Mouse (Mus musculus) limb, embryonic 13.5 days (tissue): ENCODE data around the gene Iqgap3. TPM values are rescaled to one million over a fixed set of nuclear protein-coding genes. Genes with fewer than 3 reads are reported as not detected.

Experiments used
- ATAC-seq: fragments of 200-750 bp; cut with Nextera tagmentation; 2 replicates; pipeline ENCODE4 v1.8.0; 2017; ENCODE audit warnings: low read depth, moderate number of reproducible peaks, moderate TSS enrichment; ENCODE audit not compliant: low FRiP score
- H3K27ac ChIP-seq: fragments of 300-500 bp; sonication (generic); 2 replicates; pipeline ENCODE4 v1.5.1; 2015; ENCODE audit warnings: inconsistent platforms, mild to moderate bottlenecking, moderate library complexity
- H3K27me3 ChIP-seq: fragments of 300-500 bp; sonication (generic); 2 replicates; pipeline ENCODE4 v1.6.1; 2015; ENCODE audit warnings: mild to moderate bottlenecking, inconsistent platforms
- H3K36me3 ChIP-seq: fragments of 300-500 bp; sonication (generic); 2 replicates; pipeline ENCODE4 v1.6.1; 2015; ENCODE audit warnings: inconsistent platforms, mild to moderate bottlenecking, moderate library complexity
- H3K4me1 ChIP-seq: fragments of 300-500 bp; sonication (generic); 2 replicates; pipeline ENCODE4 v1.6.1; 2015; ENCODE audit warnings: inconsistent platforms
- H3K4me2 ChIP-seq: fragments of 300-500 bp; sonication (generic); replicated peaks from 2 replicates; pipeline ENCODE4 v1.6.1; 2015; ENCODE audit warnings: inconsistent platforms, mild to moderate bottlenecking, moderate library complexity
- H3K4me3 ChIP-seq: fragments of 300-500 bp; sonication (generic); 2 replicates; pipeline ENCODE4 v1.5.1; 2015; ENCODE audit warnings: moderate library complexity, mild to moderate bottlenecking, inconsistent platforms
- H3K9ac ChIP-seq: fragments of 300-500 bp; sonication (generic); 2 replicates; pipeline ENCODE4 v1.6.1; 2015; ENCODE audit warnings: mild to moderate bottlenecking, inconsistent platforms
- H3K9me3 ChIP-seq: fragments of 300-500 bp; sonication (generic); 2 replicates; pipeline ENCODE4 v1.6.1; 2016; ENCODE audit warnings: inconsistent platforms
- WGBS: fragments of 180-500 bp; shearing (Covaris S2); methylation state at CpG from one replicate; pipeline ENCODE4 v1.1.7; 2015; 5-methylcytosine and 5-hydroxymethylcytosine counted together
- polyA plus RNA-seq: library from polyadenylated mRNA; unstranded; fragments of >200 nt; fragmentation: Nextera tagmentation; extraction: Ambion mirVana; gene quantifications from 2 replicates; pipeline ENCODE4 v1.2.1, GENCODE M21; 2015

The Iqgap3 gene
- polyA plus RNA-seq, 1 experiment from 2014 or later = 20.6 TPM

DNA sequence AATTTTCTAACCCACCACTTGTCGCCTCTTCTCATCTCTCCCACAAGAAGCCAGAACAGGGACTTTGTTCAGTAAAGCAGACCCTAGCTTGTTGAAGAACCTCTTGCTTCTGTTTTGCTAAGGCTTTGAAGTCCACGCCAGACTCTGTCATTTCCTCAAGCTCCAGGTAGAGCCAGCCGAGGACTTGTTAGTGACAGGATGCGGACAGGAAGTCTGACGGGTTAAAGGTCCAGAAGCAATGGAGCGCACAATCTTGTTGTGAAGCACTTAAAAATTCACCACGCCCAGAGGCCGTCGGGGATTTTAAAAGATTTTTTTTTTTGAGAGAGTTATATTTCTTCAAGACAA, 59.6 kb downstream of the Iqgap3 start:
- Histone ChIP-seq H3K9ac (0 out of 2 replicates have a peak overlapping the region, but pooled peaks have one; percentile 50), H3K36me3 (no peaks in the 10 kb centered on the region), H3K4me2 (peak overlapping the region; percentile 98), H3K27me3 (no peaks in the 10 kb centered on the region), H3K27ac (peak overlapping the region; percentile 99), H3K9me3 (no peaks in the 10 kb centered on the region), H3K4me1 (peaks cover 71% of the 10 kb centered on the region), H3K4me3 (peak overlapping the region; percentile 96)
- ATAC-seq = no peak
- WGBS = 5% methylated on average over 9 of the region's 9 CpGs

DNA sequence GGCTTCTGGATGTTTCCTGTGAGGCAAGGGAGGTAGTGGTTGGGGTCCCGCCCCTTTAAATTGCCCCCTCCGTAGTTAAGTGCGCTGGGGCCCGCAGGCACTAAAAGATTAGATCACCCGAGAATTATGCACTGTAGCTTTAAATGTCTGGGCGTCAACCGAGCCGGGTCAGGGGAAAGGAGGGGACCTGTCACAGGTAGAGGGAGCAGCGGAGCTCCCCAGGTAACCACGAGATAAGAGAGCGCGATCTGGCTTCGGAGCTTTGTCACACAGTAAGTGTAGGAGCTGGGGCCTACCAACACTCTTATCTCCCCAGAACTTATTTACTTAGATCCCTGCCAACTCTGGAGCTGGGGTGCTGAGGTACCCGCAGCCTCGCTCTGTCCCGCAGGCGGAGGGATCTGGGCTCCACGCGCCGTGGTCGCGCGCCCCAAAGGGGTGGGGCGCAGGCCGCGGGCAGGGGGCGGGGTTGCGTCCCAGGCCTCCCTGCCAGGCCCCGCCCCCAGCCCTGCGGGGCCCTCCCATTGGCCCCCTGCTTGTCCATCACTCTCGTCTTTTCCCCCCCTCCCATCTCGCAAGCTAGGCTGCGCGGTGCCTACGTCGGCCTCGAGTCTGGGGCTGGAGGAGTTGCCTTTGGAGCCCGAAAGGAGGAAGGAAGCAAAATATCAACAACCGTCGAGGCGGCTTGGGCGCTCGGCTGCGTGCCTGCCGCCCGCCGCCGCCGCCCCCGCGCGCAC, 60.2 kb downstream of the Iqgap3 start, which contains the start of gene Mef2d:
TSS of gene Mef2d (plus strand) at position 586 of the 737 bp plus-strand sequence.
- under 1% methylated on average over 52 of the region's 52 CpGs for WGBS
- peak within 1 kb of the TSS; percentile 92 for H3K9ac ChIP-seq
- no peaks in the 10 kb centered on the region for H3K27me3 ChIP-seq
- peak within 1 kb of the TSS; percentile 99 for H3K27ac ChIP-seq
- H3K36me3 ChIP-seq = no peaks in the 10 kb centered on the region
- peaks cover 76% of the 10 kb centered on the region for H3K4me1 ChIP-seq
- no peaks in the 10 kb centered on the region for H3K9me3 ChIP-seq
- ATAC-seq = peak; percentile 84
- peak within 1 kb of the TSS; percentile 96 for H3K4me3 ChIP-seq
- peak within 1 kb of the TSS; percentile 98 for H3K4me2 ChIP-seq

DNA sequence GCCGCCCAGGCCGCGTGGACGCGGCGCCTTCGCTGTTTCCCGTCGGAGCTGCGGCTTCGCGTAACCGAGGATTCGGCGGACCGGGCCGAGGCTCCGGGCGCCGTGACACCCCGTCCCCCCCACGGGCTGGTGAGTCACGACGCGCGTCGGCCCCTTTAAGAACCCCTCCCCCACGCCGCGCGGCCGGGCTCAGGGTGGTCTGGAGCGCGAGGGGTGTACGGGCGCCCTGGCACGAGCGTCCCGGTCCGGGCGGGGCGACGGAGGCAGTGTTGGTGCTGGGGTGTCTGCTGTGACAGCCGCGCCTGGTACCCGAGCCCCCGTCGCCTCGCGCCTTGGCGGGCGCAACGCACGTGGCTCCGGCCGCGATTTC, 60.8 kb downstream of the Iqgap3 start:
- Histone ChIP-seq H3K4me1 (peaks cover 76% of the 10 kb centered on the region), H3K9me3 (no peaks in the 10 kb centered on the region), H3K4me2 (peak overlapping the region; percentile 98), H3K27me3 (no peaks in the 10 kb centered on the region), H3K36me3 (no peaks in the 10 kb centered on the region), H3K27ac (peak overlapping the region; percentile 99), H3K4me3 (peak overlapping the region; percentile 96), H3K9ac (peak overlapping the region; percentile 92)
- WGBS = under 1% methylated on average over 57 of the region's 57 CpGs
- ATAC-seq = peak; percentile 21

DNA sequence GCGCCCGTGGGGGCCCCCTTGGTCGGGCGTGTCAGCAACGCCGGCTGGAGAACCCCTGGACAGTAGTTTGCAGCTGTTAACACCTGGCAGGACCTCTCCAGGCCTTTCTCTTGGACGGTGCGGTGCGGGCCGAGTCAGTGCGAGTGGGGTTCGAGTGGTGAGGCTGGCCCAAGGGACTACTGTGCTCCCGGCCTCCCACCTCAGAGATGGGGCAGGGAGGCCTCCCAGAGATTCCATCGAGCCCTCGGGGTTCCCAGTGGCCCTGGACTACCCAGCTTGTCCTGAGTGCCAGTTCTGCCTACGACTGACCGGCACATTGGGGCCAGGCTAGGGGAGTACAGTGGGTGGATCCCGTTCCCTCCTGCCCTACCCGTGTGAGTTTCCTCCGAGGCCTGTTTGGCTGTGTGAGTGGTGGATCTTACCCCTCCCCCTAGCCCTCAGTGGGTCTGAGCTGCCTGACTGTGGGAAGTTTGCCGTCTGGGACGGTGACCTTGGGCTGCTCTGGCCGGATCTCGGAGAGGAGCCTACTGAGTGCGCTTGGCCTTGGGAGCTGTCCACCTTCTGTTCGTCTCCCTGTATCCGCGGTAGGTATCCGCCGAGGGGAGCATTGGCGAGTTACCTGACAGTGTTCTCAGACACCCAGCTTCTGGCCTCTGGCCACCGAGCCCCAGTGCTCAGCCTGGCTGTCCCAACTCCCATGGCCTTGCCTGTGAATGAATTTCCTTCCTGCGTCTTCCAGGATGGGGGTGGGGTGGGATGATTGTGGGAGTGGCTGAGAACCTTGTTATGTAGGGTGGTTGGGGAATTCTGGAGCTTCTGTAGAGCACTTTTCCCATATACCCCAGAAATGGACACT, 61.4 kb downstream of the Iqgap3 start:
- peak overlapping the region; percentile 98 for H3K4me2 ChIP-seq
- WGBS = 0% methylated on average over 33 of the region's 33 CpGs
- H3K36me3 ChIP-seq = no peaks in the 10 kb centered on the region
- peaks cover 80% of the 10 kb centered on the region for H3K4me1 ChIP-seq
- H3K27ac ChIP-seq = peak overlapping the region; percentile 99
- no peak for ATAC-seq
- H3K4me3 ChIP-seq = peak overlapping the region; percentile 96
- H3K27me3 ChIP-seq = no peaks in the 10 kb centered on the region
- no peaks in the 10 kb centered on the region for H3K9me3 ChIP-seq
- H3K9ac ChIP-seq = peak overlapping the region; percentile 92

DNA sequence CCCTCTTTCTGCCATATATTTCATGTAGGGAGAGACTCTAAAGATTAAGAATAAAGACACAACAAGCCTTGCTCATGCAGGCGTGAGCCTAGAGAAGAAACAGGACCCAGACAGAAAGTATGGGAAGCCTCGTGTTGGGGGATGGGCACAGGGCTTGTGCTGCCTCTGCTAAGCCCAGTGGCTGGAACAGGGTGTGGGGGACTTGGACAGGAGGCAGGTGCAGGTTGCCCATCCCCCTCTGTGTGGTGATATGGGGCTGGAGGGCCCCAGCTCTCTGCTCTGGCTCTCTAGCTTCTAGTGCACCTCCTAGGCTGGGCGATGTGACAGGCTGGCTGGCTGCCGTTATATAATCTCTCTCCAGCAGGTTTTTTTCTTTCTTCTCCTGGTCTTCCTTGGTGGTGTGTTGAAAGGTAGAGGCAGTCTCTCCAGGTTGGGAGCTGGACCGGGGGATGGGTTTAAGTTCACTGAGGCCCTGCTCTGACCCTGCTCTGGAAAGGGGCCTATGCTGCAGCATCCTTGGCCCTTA, 62.3 kb downstream of the Iqgap3 start:
- H3K4me2 ChIP-seq = peak overlapping the region; percentile 98
- H3K9me3 ChIP-seq = no peaks in the 10 kb centered on the region
- no peaks in the 10 kb centered on the region for H3K27me3 ChIP-seq
- WGBS = 23% methylated on average over 5 of the region's 5 CpGs
- H3K36me3 ChIP-seq = no peaks in the 10 kb centered on the region
- peak overlapping the region; percentile 92 for H3K9ac ChIP-seq
- H3K4me1 ChIP-seq = peaks cover 86% of the 10 kb centered on the region
- H3K27ac ChIP-seq = peak overlapping the region; percentile 99
- peak overlapping the region; percentile 96 for H3K4me3 ChIP-seq
- ATAC-seq = no peak

DNA sequence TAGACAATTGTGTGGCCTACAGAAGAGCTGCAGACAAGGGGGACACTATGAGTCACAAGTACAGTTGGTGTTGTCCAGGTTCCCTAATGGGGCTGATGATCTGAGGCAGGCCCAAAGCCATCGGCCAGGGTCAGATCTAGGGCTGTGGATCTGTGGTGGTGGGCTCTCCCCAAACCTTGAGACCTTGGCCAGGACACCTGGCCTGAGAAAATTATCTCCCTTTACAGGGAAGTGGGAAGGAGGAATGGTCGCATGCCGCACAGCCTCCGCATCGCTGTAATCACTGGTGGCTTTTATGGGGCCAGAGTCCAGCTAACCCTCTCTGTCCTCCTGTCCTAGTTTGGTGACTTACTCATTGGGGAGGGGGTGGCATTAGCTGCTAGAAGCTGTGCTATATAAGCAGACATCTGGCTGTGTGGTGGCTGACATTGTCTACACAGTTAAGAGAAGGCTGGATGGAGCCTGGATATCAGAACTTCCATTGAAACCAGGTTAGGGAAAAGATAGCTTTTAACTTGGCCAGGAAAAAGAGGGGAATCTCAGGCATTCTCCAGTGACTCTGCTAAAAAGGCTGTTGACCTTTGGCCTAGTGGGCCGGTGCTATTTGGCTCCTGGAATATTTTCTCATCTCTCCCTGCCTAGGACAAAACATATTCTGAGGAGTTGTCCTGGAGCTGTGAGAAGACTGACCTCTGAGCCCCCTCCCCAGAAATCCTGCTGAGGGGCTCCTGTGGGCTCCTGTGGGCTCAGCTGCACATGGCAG, 63.1 kb downstream of the Iqgap3 start:
- Histone ChIP-seq H3K27me3 (no peaks in the 10 kb centered on the region), H3K27ac (0 out of 2 replicates have a peak overlapping the region, but pooled peaks have one; percentile 39), H3K4me1 (peaks cover 86% of the 10 kb centered on the region), H3K36me3 (no peaks in the 10 kb centered on the region), H3K4me2 (peak overlapping the region; percentile 98), H3K4me3 (peak overlapping the region; percentile 96), H3K9me3 (no peaks in the 10 kb centered on the region), H3K9ac (peak overlapping the region; percentile 92)
- ATAC-seq = no peak
- WGBS = 52% methylated on average over 6 of the region's 6 CpGs

DNA sequence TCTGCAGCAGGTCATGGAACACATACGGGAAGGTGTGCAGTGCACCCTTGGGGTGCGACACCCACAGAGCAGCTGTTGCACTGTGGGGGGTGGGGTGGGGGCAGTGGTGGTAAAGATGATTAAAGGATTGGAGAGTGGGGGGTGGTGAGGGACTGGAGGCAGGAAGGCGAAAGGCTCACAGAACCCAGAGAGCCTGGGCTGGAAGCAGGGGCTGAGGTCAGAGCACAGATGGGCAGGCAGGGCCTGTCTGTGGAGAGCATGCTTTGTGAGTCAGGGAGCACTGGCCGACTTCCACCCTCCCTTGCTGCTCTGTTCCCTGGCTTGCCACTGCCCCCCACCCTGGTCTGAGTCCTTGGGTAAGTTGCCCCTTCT, 63.6 kb downstream of the Iqgap3 start:
- Histone ChIP-seq H3K9me3 (no peaks in the 10 kb centered on the region), H3K4me3 (peak overlapping the region; percentile 96)

DNA sequence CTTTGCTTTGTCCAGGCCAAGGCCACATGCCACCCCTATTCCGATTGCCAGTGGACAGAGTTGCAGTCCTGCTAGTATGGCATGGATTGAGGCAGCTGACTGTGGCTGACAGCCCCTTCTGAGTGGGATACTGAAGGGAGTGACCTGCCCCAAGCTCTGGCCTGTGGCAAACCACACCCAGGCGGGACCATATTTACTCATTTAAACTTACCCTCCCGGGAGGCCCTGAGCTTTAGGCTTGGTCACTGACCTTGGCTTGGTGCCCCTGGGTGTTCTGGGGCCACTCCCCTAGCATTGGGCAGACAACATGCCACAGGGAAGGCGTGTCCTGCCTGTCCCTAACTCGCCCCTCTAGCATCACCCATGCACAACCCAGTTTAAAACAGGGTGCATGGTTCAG, 64.2 kb downstream of the Iqgap3 start:
- 0 out of 2 replicates have a peak, but pooled peaks cover under 1% of the 10 kb centered on the region for H3K36me3 ChIP-seq
- H3K27ac ChIP-seq = no peak overlapping the region
- H3K9me3 ChIP-seq = no peaks in the 10 kb centered on the region
- H3K4me3 ChIP-seq = peak overlapping the region; percentile 96
- H3K9ac ChIP-seq = peak overlapping the region; percentile 92
- no peaks in the 10 kb centered on the region for H3K27me3 ChIP-seq
- H3K4me2 ChIP-seq = peak overlapping the region; percentile 98
- ATAC-seq = no peak
- WGBS = 60% methylated on average over 5 of the region's 5 CpGs
- peaks cover 86% of the 10 kb centered on the region for H3K4me1 ChIP-seq

More for the DNA sequence above, 63.6 kb downstream of the Iqgap3 start:
- H3K27ac ChIP-seq = no peak overlapping the region
- no peak for ATAC-seq
- H3K36me3 ChIP-seq = no peaks in the 10 kb centered on the region
- H3K4me1 ChIP-seq = peaks cover 86% of the 10 kb centered on the region
- WGBS = 39% methylated on average over 4 of the region's 4 CpGs
- peak overlapping the region; percentile 98 for H3K4me2 ChIP-seq
- peak overlapping the region; percentile 92 for H3K9ac ChIP-seq
- H3K27me3 ChIP-seq = no peaks in the 10 kb centered on the region

DNA sequence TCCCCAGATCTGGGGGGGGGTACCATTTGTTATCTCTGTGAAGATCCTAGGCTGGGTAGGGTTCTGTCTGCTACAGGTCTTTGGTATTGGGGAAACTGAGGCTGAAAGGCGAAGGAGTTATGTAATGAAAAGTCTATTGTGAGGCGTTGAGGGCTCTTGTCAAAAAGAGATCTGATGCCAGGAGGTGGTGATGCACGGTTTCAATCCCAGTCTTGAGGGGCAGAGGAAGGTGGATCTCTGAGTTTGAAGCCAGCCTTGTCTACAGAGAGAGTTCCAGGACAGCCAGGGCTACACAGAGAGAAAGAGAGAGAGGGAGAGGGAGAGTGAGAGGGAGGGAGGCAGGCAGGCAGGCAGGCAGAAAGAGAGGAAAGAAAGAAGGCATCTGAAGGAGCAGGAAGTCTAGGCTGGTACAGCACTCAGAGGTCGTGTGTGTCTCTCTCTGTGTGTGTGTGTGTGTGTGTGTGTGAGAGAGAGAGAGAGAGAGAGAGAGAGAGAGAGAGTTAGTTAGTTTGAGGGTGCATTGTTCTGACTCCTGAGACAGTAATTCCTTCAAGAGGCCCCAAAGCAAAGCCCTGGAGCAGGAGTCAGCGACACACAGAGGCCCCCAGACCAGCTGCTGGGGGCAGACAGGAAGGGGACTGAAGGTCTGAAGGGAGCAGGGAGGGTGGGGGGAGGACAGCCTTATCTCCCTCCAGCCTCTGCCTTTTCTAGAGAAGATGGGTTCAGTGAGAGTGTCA, 64.8 kb downstream of the Iqgap3 start:
- Histone ChIP-seq H3K27ac (no peak overlapping the region), H3K4me1 (peaks cover 86% of the 10 kb centered on the region), H3K9ac (peak overlapping the region; percentile 92), H3K4me2 (peak overlapping the region; percentile 98), H3K27me3 (no peaks in the 10 kb centered on the region), H3K9me3 (no peaks in the 10 kb centered on the region), H3K36me3 (0 out of 2 replicates have a peak, but pooled peaks cover 3% of the 10 kb centered on the region), H3K4me3 (0 out of 2 replicates have a peak overlapping the region, but pooled peaks have one; percentile 5)
- 48% methylated on average over 5 of the region's 5 CpGs for WGBS
- ATAC-seq = no peak

DNA sequence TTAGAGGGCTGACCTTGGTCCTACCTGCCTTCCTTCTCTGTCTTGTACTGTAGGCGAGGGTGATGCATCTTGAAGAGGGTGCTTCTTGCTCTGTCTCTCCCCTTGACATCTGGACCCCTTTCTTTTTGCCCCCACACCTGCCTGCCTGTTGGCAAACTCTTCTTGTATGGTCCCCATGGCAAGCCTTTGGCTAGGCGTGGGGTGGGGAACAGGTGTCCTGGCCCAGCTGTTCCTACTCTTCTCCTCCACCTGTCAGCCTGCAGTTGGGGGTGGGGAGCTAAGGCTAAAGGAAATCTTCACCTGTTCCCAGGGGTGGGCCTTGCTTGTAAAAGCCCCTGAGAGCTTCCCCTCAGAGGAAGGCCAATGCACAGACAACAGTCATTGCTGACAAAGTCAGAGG, 65.7 kb downstream of the Iqgap3 start:
- H3K27me3 ChIP-seq = no peaks in the 10 kb centered on the region
- H3K4me2 ChIP-seq = no peak overlapping the region; the same call in 1 of the 2 replicates
- 0 out of 2 replicates have a peak overlapping the region, but pooled peaks have one; percentile 13 for H3K9ac ChIP-seq
- WGBS = 77% methylated on average over 2 of the region's 2 CpGs
- 0 out of 2 replicates have a peak, but pooled peaks cover 3% of the 10 kb centered on the region for H3K36me3 ChIP-seq
- no peak overlapping the region for H3K4me3 ChIP-seq
- no peaks in the 10 kb centered on the region for H3K9me3 ChIP-seq
- no peak overlapping the region for H3K27ac ChIP-seq
- no peak for ATAC-seq
- H3K4me1 ChIP-seq = peaks cover 94% of the 10 kb centered on the region

DNA sequence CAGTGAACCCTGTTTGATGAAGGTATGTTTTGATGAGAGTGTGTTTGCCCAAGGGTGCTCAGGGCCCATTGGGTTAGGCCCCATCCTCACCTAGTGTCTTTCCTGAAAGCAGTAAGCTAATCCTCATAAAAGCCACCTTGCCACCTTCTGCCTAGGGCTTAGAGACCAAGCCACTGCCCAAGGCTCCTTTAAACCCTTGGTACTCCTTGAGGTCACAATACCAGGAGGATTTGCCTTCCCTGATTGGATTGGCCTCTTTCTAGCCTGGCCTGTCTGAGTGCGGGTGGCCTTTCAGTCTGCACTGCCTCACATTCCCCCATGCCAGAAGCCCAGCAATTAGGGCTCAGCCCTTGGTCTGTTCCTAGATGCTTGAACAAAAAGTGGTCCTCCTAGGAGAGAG, 66.1 kb downstream of the Iqgap3 start:
- 0 out of 2 replicates have a peak, but pooled peaks cover 3% of the 10 kb centered on the region for H3K36me3 ChIP-seq
- 89% methylated on average over 1 of the region's 1 CpGs for WGBS
- H3K4me3 ChIP-seq = no peak overlapping the region
- H3K4me2 ChIP-seq = no peak overlapping the region; the same call in 1 of the 2 replicates
- H3K27ac ChIP-seq = peak overlapping the region; percentile 3; the same call in 1 of the 2 replicates
- H3K9me3 ChIP-seq = no peaks in the 10 kb centered on the region
- H3K9ac ChIP-seq = no peak overlapping the region; the same call in 1 of the 2 replicates
- H3K27me3 ChIP-seq = no peaks in the 10 kb centered on the region
- H3K4me1 ChIP-seq = peaks cover 94% of the 10 kb centered on the region
- no peak for ATAC-seq
